Mouse (Mus musculus): Measurements from ENCODE around the gene Odf3l2.

GRCm38 (mm10) chr10:79683726-79684640, 38.4 kb upstream of the Odf3l2 start:
- TF ChIP-seq ZMIZ1 (IDR thresholded peaks at IDR 0.05; ENCODE audit: low read depth, low read length): no peak
- TF ChIP-seq CTCF (IDR thresholded peaks at IDR 0.05 in 2 of 3, conservative IDR thresholded peaks at IDR 0.05 in 1 of 3; ENCODE audit: control insufficient read depth in 1 of 3, insufficient read depth in 1 of 3, low read depth in 2 of 3, low read length in 3 of 3, poor library complexity in 1 of 3, severe bottlenecking in 1 of 3): no peak
- no peak for TF ChIP-seq GATA1 (IDR thresholded peaks at IDR 0.05; ENCODE audit: low read depth, low read length)
- TF ChIP-seq POLR2A (IDR thresholded peaks at IDR 0.05; ENCODE audit: control insufficient read depth in 1 of 2, insufficient read depth in 1 of 2, low read depth in 1 of 2, low read length in 2 of 2, poor library complexity in 1 of 2): no peak
- TF ChIP-seq RAD21 (IDR thresholded peaks at IDR 0.05; ENCODE audit: low read depth, low read length): no peak
- TF ChIP-seq ZNF384 (IDR thresholded peaks at IDR 0.05; ENCODE audit: low read depth, low read length): no peak
- no peak for TF ChIP-seq MAX (IDR thresholded peaks at IDR 0.05; ENCODE audit: low read length)
- no peak for TF ChIP-seq GABPA (IDR thresholded peaks at IDR 0.05; ENCODE audit: low read depth, low read length)

Data from MEL (cell line).